Mouse (Mus musculus) gastrocnemius, postnatal 14 days (tissue): ENCODE data around the gene Kcnip1. TPM values are rescaled to one million over a fixed set of nuclear protein-coding genes. Genes with fewer than 3 reads are reported as not detected.

ENCODE experiments used
- DNase-seq: peaks from one replicate; pipeline ENCODE4 v3.0.0; 2021; ENCODE audit warnings: mixed read lengths
- intact Hi-C: fragments of 180-260 bp; cut with DNase I; formaldehyde crosslinking; loops from one replicate; pipeline ENCODE4 v1.15.1; 2025; ENCODE audit warnings: low total_unique reads
- total RNA-seq, 2 experiments: library from RNA; stranded (reverse); gene quantifications; 2 replicates each; pipeline ENCODE4 v1.2.3; 2021

Gene Kcnip1
- total RNA-seq, 2 experiments from 2014 or later, result 0.20 TPM; not detected in 1

DNA sequence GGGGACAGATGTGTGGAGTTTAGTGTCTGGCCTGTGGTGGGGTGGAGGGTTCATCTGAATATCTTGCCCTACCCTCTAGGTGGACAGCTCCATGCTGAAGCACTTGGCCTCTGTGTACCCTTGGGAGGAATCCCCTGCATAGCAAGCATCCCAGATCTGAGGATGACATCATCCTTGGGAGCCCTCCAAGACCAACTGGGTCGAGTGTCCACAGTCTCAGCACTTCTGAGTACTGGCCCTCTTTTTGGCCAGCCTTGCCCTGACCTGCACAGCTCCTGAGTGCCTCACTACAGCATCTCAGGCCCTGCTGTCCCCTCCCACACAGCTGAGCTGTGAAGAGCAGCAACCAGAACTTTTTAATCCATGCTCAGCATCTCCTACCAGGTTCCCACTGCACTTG is 193.0 kb downstream of the Kcnip1 start:
- intact Hi-C loops, result no loop called here
- DNase-seq, result peak; percentile 23

- intact Hi-C loops, result no loop called here
These were observed 194.8 kb downstream of the Kcnip1 start for GRCm38 (mm10) chr11:33798094-33798648.

DNA sequence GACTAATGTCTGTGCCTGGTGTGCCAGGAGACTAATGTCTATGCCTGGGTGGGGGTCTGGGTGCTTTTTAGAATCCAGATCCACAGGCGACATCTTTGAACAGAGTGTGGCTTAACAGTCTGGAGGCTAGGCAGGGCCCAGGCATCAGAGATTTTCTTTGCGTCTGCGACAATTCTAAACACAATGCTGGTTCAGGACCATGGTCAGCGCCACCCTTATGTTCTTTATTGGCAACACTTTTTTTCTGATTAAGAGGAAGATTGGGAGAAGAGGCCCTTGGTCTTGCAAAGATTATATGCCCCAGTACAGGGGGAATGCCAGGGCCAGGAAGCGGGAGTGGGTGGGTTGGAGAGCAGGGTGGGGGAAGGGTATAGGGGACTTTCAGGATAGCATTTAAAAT is 205.6 kb downstream of the Kcnip1 start:
- DNase-seq, result peak; percentile 9
- intact Hi-C loops, result no loop called here

More at GRCm38 (mm10) chr11:33798094-33798648, 194.8 kb downstream of the Kcnip1 start:
- DNase-seq, result no peak

- DNase-seq, result no peak
- intact Hi-C loops, result no loop called here
These were observed 206.4 kb downstream of the Kcnip1 start for GRCm38 (mm10) chr11:33786572-33786971.

- no peak for DNase-seq
- intact Hi-C loops, result no loop called here
These were observed 211.4 kb downstream of the Kcnip1 start for GRCm38 (mm10) chr11:33781561-33781971.

- intact Hi-C loops, result no loop called here
- no peak for DNase-seq
These were observed 212.7 kb downstream of the Kcnip1 start for GRCm38 (mm10) chr11:33780263-33780662.

DNA sequence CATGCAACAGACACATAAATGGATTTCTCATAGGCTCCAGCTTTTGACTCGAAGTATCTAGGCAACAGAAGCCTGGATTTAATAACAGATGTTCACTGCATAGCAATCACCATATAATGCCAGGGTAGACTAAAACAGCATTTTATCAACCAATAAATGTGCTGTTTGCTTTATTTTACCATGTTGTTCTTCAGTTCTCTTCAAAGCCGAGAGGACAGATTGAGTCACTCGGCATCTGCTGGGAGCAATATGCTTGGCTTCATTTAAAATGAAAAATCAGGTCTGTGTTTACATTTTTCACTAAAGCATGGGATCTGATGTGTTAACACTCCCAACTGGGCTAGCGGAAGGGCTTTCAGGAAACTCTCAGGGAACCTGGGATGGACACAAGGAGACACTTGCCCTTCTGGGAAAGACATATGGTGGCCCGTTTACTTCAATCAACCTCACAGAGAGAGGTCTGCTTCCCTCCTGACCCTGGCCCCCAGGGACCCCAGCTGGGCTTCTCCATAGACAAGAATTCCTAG is 220.3 kb downstream of the Kcnip1 start:
- DNase-seq, result no peak
- intact Hi-C loops, result no loop called here

DNA sequence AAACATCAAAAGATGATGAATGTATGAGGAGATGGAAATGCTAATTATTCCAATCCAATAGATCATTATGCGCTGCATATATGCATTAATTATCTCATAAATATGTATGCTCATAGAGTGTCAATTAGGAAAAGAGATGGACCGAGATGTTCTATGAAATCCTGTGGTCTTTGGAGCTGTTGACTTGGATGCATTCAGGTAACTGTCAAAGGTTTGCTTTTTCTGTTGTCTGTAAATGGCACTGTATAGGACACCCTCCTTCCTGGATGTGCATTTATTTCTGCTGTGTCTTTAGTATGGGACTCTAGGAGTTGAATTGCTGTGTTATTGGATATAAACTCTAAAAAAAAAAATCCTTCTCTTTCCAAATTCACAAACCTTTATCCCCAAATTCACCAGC is 220.9 kb downstream of the Kcnip1 start:
- DNase-seq, result no peak

DNA sequence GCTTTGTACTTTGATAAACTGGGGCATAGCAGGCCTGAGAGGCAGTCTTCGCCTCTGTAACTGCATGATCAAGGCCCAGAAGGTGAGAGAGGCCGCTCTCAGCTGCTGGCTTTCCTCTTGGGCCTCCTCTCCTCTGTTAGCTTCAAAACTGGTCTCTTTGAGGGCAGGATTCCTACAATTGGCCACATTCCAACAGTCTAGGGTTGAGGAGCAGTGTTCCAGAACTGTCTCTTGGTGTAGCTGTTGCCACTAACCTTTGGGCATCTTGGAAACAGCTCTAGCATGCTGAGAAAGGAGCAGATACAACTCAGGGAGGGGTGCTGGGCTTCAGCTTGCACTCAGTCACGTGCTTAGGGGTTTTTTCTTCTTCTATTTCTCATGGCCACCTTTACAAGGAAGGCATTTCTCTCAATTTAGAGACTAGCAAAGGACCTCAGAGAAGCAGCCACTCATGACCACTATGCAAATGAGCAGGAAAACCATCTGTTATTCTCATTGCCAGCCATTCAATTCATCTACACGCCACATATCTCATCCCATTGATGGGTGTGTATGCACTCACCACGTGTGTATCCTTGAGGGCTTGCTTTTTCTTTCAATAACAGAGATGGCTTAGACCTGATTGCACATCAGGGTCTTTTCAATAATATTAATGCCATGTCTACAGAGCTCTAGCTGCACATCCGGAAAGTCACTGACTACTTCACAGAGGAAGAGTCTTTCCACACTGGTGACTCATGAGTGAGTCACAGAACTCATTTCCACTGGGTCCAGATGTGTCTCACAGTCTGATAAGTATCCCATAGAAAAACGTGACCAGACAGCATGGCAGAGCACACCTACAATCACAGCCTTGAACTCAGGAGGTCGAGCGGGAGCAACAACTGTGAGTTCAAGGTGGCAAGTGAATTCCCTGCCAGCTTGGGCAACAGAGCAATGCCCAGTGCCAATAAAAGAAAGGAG is 225.7 kb downstream of the Kcnip1 start:
- DNase-seq, result no peak
- intact Hi-C loops, result no loop called here

More for the DNA sequence above, 220.9 kb downstream of the Kcnip1 start:
- intact Hi-C loops, result no loop called here

DNA sequence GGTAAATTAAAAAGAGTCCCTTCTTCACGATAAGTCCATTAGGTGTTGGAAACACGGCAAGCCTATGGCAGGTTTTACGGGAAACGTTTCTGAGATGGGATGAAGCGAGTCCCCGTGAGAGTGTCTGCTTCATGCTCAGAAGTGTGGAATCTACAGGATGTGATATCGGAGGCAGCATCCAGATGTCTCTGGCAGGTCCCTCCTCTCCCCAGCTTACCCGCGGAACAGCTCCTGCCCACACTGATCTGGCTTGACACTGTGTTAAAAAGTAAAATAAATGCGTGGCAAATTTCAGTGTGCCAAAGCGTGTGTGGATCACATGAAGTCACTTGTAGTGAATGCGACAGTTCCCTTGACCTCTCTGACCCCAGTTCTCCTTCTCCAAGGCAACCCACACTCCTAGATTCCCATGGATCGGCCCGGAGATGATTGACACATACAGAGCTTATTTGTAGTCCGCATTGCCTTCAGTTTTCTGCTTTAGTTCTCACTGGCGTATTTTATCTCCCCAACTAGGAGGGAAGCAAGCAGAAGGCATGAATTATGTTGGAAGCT is 231.7 kb downstream of the Kcnip1 start:
- intact Hi-C loops, result no loop called here
- no peak for DNase-seq

DNA sequence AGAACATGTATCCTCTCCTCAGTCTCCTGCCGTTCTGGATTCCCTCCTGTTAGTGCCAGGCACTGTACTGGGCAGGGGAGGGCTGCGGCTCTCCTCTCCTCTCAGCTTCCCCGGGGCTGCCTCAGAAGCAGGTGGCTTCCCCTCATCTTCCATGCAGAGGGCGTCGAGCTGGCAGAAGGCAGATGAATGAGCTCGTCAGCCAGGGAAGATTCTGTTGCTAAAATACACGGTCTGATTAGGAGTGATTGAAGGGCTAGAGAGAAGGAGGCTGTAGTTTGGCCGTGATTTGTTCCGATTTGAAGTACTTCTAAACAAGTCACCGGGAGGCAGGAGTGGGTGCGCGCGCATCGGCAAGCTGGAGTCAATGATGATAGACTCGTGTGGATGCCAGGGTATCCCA is 236.3 kb downstream of the Kcnip1 start:
- DNase-seq, result no peak

DNA sequence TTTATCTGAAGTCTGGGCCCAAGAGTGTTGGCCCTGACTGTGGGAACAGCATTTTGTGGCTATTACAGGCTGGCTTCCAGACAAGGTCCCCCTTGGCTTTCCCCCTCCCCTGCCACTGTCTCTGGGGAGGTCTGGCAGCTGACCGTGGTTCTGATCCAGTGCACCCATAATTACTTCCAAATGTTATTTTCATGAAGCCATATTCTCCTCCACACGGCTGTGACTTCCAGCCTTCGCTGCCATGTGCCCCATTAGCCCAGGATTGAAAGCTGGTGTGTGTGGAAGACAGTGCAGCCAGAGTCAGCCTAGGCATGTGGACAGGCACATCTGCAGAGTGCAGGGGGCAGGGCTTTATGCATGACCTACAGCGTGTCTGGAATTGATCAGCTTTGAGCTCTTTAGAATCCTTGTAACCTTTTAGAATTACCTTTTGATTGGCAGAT is 240.5 kb downstream of the Kcnip1 start:
- DNase-seq, result no peak

More for the DNA sequence above, 236.3 kb downstream of the Kcnip1 start:
- intact Hi-C loops, result no loop called here

DNA sequence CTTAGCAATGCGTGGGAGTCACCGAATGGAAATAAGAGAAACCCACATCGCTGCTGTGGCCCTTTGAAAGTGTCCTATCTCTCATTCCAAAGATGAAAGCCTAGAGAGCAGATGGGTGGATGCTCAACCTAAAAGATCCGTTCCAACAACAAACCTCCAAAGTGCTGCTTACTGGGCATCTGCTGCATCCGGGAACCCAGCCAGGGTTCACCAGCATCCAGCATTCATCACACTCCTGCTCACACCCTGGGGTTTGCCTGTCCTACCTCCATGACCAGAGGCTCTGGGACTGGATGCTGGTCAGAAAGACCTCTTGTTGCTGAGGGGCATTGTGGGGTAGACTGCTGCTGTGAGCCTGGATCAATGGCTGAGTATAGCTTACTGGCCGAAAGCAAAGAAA is 241.4 kb downstream of the Kcnip1 start:
- intact Hi-C loops, result no loop called here
- no peak for DNase-seq

More for the DNA sequence above, 240.5 kb downstream of the Kcnip1 start:
- intact Hi-C loops, result no loop called here

DNA sequence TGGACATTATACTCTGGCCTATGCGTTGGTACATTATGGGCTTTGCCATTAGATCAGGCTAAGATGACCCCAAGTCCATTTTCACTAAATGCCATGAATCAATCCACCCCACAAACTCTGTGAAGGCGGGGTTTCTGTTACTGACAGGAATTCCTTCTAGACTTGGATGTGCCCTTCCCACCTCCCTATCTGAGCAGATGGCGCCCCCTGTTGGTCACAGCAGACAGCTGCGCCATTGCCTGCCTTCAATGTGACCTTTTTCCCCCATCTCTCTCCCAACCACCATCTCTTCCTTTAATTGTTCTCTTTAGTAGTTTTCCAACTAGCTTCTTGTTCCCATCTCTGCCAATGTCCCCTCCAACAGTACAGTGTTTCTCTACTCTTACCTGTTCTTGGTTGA is 243.0 kb downstream of the Kcnip1 start:
- DNase-seq, result no peak
- intact Hi-C loops, result no loop called here

DNA sequence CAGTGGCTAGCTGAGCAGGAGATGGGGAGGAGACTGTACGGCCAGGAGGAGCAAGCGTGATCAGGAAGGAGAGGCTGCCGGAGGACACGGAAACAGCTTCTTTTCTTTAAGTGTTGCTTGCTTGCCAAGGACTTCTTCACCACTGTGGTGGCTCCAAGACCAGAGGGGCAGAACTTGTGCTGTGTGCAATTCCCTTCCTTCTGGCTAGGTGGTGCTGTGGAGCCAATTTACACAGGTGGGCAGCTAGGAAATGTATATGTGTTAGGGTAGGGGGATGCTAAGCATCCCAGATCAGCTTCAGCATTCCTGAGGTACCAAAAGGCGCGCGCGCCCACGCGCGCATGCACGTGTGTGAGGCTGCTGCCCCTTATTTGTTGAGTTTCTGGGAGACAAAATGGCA is 243.5 kb downstream of the Kcnip1 start:
- intact Hi-C loops, result no loop called here
- no peak for DNase-seq

GRCm38 (mm10) chr11:33748754-33749153 is 244.2 kb downstream of the Kcnip1 start:
- DNase-seq, result no peak
- intact Hi-C loops, result no loop called here

DNA sequence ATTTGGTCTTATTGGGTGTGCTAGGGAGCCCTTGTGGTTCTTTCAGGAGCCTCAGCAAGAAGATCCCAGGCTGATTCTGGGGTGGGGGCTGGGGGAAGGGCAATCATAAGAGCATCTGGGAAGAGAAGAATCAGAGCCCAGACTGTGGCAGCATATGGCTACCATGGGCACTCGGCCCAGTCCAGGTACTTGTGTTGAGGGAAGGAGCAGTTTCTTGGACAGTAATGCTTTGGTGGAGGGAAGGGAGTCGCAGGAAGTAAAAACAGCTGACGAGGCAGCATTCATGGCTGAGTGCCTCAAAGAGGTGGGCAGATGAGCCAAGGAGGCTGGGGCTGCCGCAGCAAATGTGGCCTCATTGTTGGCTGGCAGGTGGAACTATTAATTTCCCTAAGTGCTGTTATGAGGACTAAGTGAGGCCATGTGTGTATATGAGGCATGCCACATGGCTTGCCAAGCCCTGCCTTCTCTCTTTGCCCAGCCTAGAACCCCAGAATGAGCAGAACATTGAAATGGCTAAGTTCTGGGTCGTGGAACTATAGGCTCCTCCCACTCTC is 245.5 kb downstream of the Kcnip1 start:
- DNase-seq, result no peak
- intact Hi-C loops, result no loop called here

DNA sequence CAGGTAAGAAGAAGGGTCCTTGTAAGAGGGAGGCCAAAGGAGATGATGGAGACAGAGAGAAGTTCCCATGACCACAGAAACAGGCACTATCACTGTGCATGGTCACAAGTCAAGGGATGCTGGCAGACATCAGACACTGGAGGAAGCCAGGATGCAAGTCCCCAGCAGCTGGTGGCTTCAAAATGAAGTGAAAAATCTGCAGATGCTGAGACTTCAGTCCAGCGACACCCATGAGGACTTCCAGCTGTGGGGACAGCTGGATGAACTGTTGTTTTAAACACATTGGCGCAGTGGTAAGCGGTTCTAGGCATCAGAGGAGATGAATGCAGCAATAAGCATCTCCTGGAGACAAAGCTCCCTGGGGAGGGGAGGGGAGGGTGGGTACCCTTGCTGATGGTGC is 246.6 kb downstream of the Kcnip1 start:
- intact Hi-C loops, result no loop called here
- DNase-seq, result no peak

DNA sequence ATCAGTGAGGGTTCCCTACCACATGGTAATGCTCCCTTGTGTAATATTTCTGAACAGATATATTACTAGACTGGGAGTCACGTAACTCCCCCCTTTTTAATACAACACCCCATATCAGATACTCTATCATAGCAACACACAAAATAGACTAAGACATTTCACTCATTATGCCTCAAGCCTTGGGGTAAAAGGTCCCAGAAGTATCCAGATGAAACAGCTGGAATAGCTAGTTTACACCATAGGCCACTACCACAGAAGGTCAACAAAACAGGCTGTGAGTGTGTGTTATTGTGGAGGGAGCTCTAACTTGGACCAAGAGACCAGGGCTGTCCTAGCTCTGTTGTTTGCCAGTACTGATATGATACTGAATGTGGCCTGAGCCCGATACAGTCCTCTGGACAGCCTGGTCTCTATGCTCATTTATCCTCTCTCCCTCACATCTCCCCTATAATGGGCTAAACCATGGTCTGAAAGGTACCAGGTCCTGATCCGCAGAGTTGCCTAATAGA is 247.1 kb downstream of the Kcnip1 start:
- intact Hi-C loops, result no loop called here
- DNase-seq, result no peak

- intact Hi-C loops, result no loop called here
- DNase-seq, result no peak
These were observed 248.5 kb downstream of the Kcnip1 start for GRCm38 (mm10) chr11:33744429-33744828.
